Mouse (Mus musculus) olfactory bulb, adult 2 months (tissue): ENCODE measurements around the gene Gart. TPM values are rescaled to one million over a fixed set of nuclear protein-coding genes. Genes with fewer than 3 reads are reported as not detected.

Source experiments
- H3K27ac ChIP-seq: fragments of 200-500 bp; 2 replicates; pipeline ENCODE4 v1.5.1; 2012; ENCODE audit warnings: low read depth, low read length; ENCODE audit not compliant: insufficient read depth
- H3K4me1 ChIP-seq: fragments of 200-500 bp; 2 replicates; pipeline ENCODE4 v1.6.1; 2012; ENCODE audit warnings: low read length; ENCODE audit not compliant: control insufficient read depth, insufficient read depth
- H3K4me3 ChIP-seq: fragments of 200-500 bp; 2 replicates; pipeline ENCODE4 v1.5.1; 2012; ENCODE audit warnings: mild to moderate bottlenecking, low read depth, low read length, moderate library complexity; ENCODE audit not compliant: insufficient read depth
- CTCF ChIP-seq: fragments of 200-500 bp; IDR thresholded peaks from 2 replicates; pipeline ENCODE4 v1.5.1; 2012; ENCODE audit warnings: low read depth, mild to moderate bottlenecking, low read length, moderate library complexity; ENCODE audit not compliant: insufficient read depth
- POLR2A ChIP-seq: fragments of 200-500 bp; IDR thresholded peaks from 2 replicates; pipeline ENCODE4 v1.6.1; 2012; ENCODE audit warnings: mild to moderate bottlenecking, low read depth, low read length, moderate library complexity; ENCODE audit not compliant: insufficient read depth
- WGBS: fragments of 180-500 bp; shearing (Covaris S2); methylation state at CpG from one replicate; pipeline ENCODE4 v1.1.7; 2018; 5-methylcytosine and 5-hydroxymethylcytosine counted together
- polyA plus RNA-seq: library from polyadenylated mRNA; stranded (reverse); fragments of >200 nt; gene quantifications from 2 replicates; pipeline ENCODE4 v1.2.4, GENCODE M21; 2012; ENCODE audit warnings: low replicate concordance; ENCODE audit not compliant: missing spikeins, insufficient read depth, insufficient read length

Gene Gart
- polyA plus RNA-seq, 1 experiment: not detected

GRCm38 (mm10) chr16:91618511-91619501 lies 27.9 kb downstream of the Gart start, which contains the start of gene Dnajc28:
Gene Dnajc28 (minus strand): TSS chr16:91619026.
- no peak for TF ChIP-seq CTCF
- TF ChIP-seq POLR2A: peak; percentile 76
- 11% methylated on average over 39 of the region's 39 CpGs for WGBS
- Histone ChIP-seq H3K4me3 (peak within 1 kb of the TSS; percentile 78), H3K27ac (no peak within 1 kb of the TSS), H3K4me1 (no peaks in the 10 kb centered on the region)

GRCm38 (mm10) chr16:91614552-91614951 lies 32.2 kb downstream of the Gart start:
- TF ChIP-seq POLR2A (no peak), CTCF (no peak)
- 45% methylated on average over 6 of the region's 6 CpGs for WGBS
- H3K4me1 ChIP-seq: 0 out of 2 replicates have a peak, but pooled peaks cover 6% of the 10 kb centered on the region
- no peak overlapping the region for H3K4me3 ChIP-seq
- no peak overlapping the region for H3K27ac ChIP-seq

- 0 out of 2 replicates have a peak, but pooled peaks cover 6% of the 10 kb centered on the region for H3K4me1 ChIP-seq
- no peak for TF ChIP-seq CTCF
- TF ChIP-seq POLR2A: no peak
- no peak overlapping the region for H3K4me3 ChIP-seq
- WGBS: 72% methylated on average over 5 of the region's 5 CpGs
- H3K27ac ChIP-seq: no peak overlapping the region
Measured at GRCm38 (mm10) chr16:91612525-91612924, 34.2 kb downstream of the Gart start.

- 0 out of 2 replicates have a peak, but pooled peaks cover 6% of the 10 kb centered on the region for H3K4me1 ChIP-seq
- H3K27ac ChIP-seq: no peak overlapping the region
- 62% methylated on average over 11 of the region's 11 CpGs for WGBS
- TF ChIP-seq POLR2A: no peak
- TF ChIP-seq CTCF: no peak
- H3K4me3 ChIP-seq: no peak overlapping the region
Measured at GRCm38 (mm10) chr16:91611248-91611647, 35.5 kb downstream of the Gart start.

GRCm38 (mm10) chr16:91609501-91610245 lies 37.1 kb downstream of the Gart start:
- no peak overlapping the region for H3K4me3 ChIP-seq
- 66% methylated on average over 9 of the region's 9 CpGs for WGBS
- H3K27ac ChIP-seq: no peak overlapping the region
- H3K4me1 ChIP-seq: 0 out of 2 replicates have a peak, but pooled peaks cover 6% of the 10 kb centered on the region
- no peak for TF ChIP-seq POLR2A
- no peak for TF ChIP-seq CTCF

- 92% methylated on average over 8 of the region's 8 CpGs for WGBS
- 0 out of 2 replicates have a peak, but pooled peaks cover 2% of the 10 kb centered on the region for H3K4me1 ChIP-seq
- TF ChIP-seq CTCF: no peak
- TF ChIP-seq POLR2A: no peak
- H3K27ac ChIP-seq: no peak overlapping the region
- no peak overlapping the region for H3K4me3 ChIP-seq
Measured at GRCm38 (mm10) chr16:91606958-91607357, 39.8 kb downstream of the Gart start.

GRCm38 (mm10) chr16:91605156-91605555 lies 41.6 kb downstream of the Gart start:
- Histone ChIP-seq H3K4me3 (no peak overlapping the region), H3K4me1 (0 out of 2 replicates have a peak, but pooled peaks cover under 1% of the 10 kb centered on the region), H3K27ac (no peak overlapping the region)
- TF ChIP-seq POLR2A (no peak), CTCF (no peak)
- WGBS: 72% methylated on average over 6 of the region's 6 CpGs

GRCm38 (mm10) chr16:91601693-91602092 lies 45.1 kb downstream of the Gart start:
- Histone ChIP-seq H3K4me3 (no peak overlapping the region), H3K27ac (no peak overlapping the region), H3K4me1 (no peaks in the 10 kb centered on the region)
- TF ChIP-seq POLR2A: no peak
- TF ChIP-seq CTCF: no peak
- 82% methylated on average over 9 of the region's 9 CpGs for WGBS

GRCm38 (mm10) chr16:91601081-91601480 lies 45.7 kb downstream of the Gart start:
- no peak for TF ChIP-seq CTCF
- no peak for TF ChIP-seq POLR2A
- WGBS: 87% methylated on average over 4 of the region's 4 CpGs
- Histone ChIP-seq H3K4me1 (no peaks in the 10 kb centered on the region), H3K27ac (no peak overlapping the region), H3K4me3 (no peak overlapping the region)
